Mouse (Mus musculus) CD8-positive naive resting alpha-beta T cell, adult 2 months (primary cell): ENCODE measurements around the gene Elp6.

Experiments used
- DNase-seq, 2 experiments: peaks; one replicate each; pipeline ENCODE4 v3.0.0; 2022; ENCODE audit warnings: low read depth in 2 of 2, low spot score in 2 of 2

Elp6 gene

DNA sequence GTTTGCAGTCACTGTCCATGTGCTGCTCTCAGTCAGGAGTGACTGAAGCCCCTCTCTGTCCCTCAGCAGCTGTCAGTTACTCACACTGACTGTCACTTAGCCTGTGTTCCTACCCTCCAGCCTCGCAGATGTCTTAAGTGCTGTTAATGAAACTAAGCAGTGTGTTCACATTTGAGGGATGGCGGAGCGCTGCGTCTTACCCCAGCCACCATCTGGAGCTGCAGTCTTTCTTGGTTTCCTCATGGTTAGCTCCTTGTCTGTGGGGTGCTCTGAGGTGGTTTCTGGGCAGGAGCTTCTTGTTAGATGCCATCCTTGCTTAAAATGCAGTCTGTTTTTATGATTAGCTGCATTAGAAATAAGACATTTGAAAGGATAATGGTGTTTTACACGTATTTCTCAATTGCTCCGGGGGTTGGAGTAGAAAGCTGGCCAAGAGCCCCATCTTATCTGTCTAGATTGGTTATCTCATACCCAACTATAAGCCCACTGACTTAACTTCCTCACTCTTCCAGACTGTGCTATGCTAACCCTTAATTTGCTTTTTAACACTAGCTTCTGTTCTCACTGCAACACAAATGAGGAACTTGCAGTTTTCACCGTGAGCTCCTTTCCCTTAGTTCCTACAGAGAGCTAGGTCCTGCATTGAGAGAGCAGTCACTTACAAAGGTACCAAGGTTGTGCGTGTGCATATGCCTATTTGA lies 47.1 kb downstream of the Elp6 start:
- no peak for DNase-seq

DNA sequence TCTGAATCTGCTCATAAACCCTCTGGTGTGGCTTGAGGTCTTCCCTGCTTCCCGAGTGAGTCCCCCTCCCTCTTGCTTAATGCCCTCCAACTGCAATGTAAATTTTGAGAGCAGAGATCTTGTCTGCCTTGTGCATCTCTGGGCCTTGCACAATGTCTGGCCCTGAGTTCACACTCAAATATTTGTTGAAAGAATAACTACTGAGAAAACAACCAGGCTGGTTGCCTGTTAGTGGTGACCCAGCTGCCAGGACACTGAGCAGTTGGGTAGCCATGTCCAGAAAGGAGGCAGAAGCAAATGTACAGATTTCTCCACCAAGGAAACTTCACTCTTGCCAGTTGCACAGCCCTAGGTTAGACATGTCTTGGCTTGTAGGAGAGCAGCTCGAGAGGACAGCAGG lies 53.4 kb downstream of the Elp6 start:
- DNase-seq = no peak

GRCm38 (mm10) chr9:110361299-110361698 lies 56.3 kb downstream of the Elp6 start:
- no peak for DNase-seq

GRCm38 (mm10) chr9:110362337-110362736 lies 57.4 kb downstream of the Elp6 start:
- DNase-seq = no peak

DNA sequence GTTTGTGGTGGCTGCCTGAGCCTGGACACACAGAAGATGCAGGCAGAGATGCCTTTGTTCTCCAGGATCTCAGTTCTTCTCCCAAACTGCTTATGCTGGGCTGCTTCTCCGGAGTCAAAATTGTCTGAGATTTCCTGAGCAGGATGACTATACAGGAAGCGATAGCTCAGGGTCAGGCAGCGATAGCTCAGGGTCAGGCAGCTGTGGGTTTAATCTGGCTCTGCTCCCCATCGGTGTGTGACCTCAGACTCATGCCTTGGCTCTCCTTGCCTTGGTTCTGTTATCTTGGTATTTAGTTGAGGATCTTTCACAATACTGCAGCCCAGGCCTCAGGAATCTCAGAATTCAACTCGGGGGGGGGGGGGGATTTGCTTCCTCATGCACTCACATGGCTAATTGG lies 61.8 kb downstream of the Elp6 start:
- no peak for DNase-seq

GRCm38 (mm10) chr9:110369860-110370259 lies 64.9 kb downstream of the Elp6 start:
- DNase-seq = no peak
